Comparison of ENCODE assay signal across 29 mouse cellular contexts in the genomic region with DNA sequence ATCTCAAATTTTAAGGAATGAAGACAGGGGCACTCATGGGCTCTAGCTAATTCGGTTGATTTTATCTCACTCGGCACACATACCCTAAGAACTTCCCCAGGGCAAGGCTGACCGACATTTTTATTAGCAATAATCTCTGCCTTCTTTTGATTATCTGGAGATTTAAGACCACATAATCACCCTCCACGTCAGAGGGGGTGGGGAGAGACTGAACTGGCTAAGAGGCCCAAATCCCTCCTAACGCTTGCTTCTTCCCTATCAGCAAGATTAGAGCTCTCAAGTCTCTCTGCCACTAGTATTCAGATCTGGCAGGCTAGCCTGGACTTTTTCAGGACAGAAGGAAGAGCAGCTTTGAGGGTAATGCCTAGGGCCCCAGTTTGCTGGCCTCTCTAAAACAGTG. TPM values are rescaled to one million over a fixed set of nuclear protein-coding genes. Genes with fewer than 3 reads are reported as not detected.
A peak's percentile ranks its signal among the peaks of the same experiment; 100 is the strongest.
DNase-seq lines count a peak whose midpoint lies in the region; ATAC-seq and TF ChIP-seq lines count a peak whose summit lies in the region.
"Had no signal": no experiment of that assay in that cellular context is flagged by ENCODE, and none has a peak within 500 bp of the region (broad histone marks: within the 10 kb centered on the region; RNA-seq: fewer than 3 reads in every experiment).

A gene (plus strand): TSS at position 308 of the 400 bp plus-strand sequence.

- H3K27me3 ChIP-seq in kidney, embryonic 16.5 days (ENCODE audit: insufficient read depth, low read length): no peaks in the 10 kb centered on the region
- no peaks in the 10 kb centered on the region for H3K27me3 ChIP-seq in kidney, adult 2 months (replicated peaks; ENCODE audit: control insufficient read depth, insufficient read depth, low read length)
- H3K27me3 ChIP-seq in midbrain, embryonic 11.5 days (ENCODE audit: control insufficient read depth, insufficient read depth, low read length): no peaks in the 10 kb centered on the region
- no peaks in the 10 kb centered on the region for H3K27me3 ChIP-seq in midbrain, embryonic 14.5 days (ENCODE audit: control insufficient read depth, insufficient read depth, low read length)
- no peaks in the 10 kb centered on the region for H3K27me3 ChIP-seq in limb, embryonic 10.5 days (ENCODE audit: low read depth, poor library complexity, severe bottlenecking)
- H3K27me3 ChIP-seq: heart, embryonic 13.5 days; limb, embryonic 12.5 days; midbrain, embryonic 15.5 days; neural tube, embryonic 12.5 days had no signal

- ATAC-seq in kidney, embryonic 16.5 days (ENCODE audit: low FRiP score, low TSS enrichment): no peak
- no peak for ATAC-seq in midbrain, embryonic 11.5 days (ENCODE audit: low FRiP score)
- ATAC-seq in midbrain, embryonic 14.5 days (ENCODE audit: low FRiP score, low TSS enrichment): no peak
- ATAC-seq: forebrain, embryonic 14.5 days; inflammation-experienced regulatory T-cells, adult 6 months; midbrain, embryonic 15.5 days had no signal

- no peak for DNase-seq in kidney, adult 2 months
- peak; percentile 79 for DNase-seq in midbrain, embryonic 11.5 days (ENCODE audit: low spot score, missing footprints)
- DNase-seq in midbrain, embryonic 14.5 days: no peak
- DNase-seq in limb, embryonic 10.5 days (ENCODE audit: low spot score): no peak
- peak; percentile 75 for DNase-seq in retina, postnatal 7 days (ENCODE audit: low read depth, low spot score)
- DNase-seq in thymus, postnatal 14 days: no peak
- DNase-seq: adrenal gland, postnatal 14 days; cerebellum, adult 8-10 months; cerebellum, postnatal 36 days; embryo, embryonic 11 days; gastrocnemius, postnatal 10 days; kidney, postnatal 14 days; lung, adult 2 months; lung, postnatal 14 days; right cerebral cortex, postnatal 14 days; spleen, adult 18-20 months; thymus, postnatal 25 days had no signal

- 0 out of 2 replicates have a peak within 1 kb of the TSS, but pooled peaks have one; percentile 15 for H3K9ac ChIP-seq in kidney, embryonic 16.5 days (replicated peaks; ENCODE audit: low read length)
- H3K9ac ChIP-seq in midbrain, embryonic 11.5 days (ENCODE audit: low read length): no peak within 1 kb of the TSS
- H3K9ac ChIP-seq in midbrain, embryonic 14.5 days (replicated peaks; ENCODE audit: low read length): no peak within 1 kb of the TSS
- H3K9ac ChIP-seq: heart, embryonic 13.5 days; hindbrain, embryonic 14.5 days; limb, embryonic 12.5 days; midbrain, embryonic 15.5 days; neural tube, embryonic 12.5 days had no signal

- no peaks in the 10 kb centered on the region for H3K36me3 ChIP-seq in kidney, embryonic 16.5 days (ENCODE audit: insufficient read depth, low read length)
- H3K36me3 ChIP-seq in kidney, adult 2 months (ENCODE audit: control insufficient read depth, insufficient read depth, low read length): no peaks in the 10 kb centered on the region
- H3K36me3 ChIP-seq in midbrain, embryonic 11.5 days (ENCODE audit: control insufficient read depth, insufficient read depth, low read length): no peaks in the 10 kb centered on the region
- no peaks in the 10 kb centered on the region for H3K36me3 ChIP-seq in midbrain, embryonic 14.5 days (ENCODE audit: control insufficient read depth, insufficient read depth, low read length)
- no peaks in the 10 kb centered on the region for H3K36me3 ChIP-seq in limb, embryonic 10.5 days
- H3K36me3 ChIP-seq: heart, embryonic 13.5 days; limb, embryonic 12.5 days; midbrain, embryonic 15.5 days; neural tube, embryonic 12.5 days had no signal

- no peak for TF ChIP-seq POLR2A in kidney, adult 2 months (IDR thresholded peaks at IDR 0.05; ENCODE audit: low read depth, low read length)

- no peak for TF ChIP-seq CTCF in kidney, adult 2 months (conservative IDR thresholded peaks at IDR 0.05; ENCODE audit: insufficient read depth, insufficient read length, low read depth, low read length)

- no peak within 1 kb of the TSS for H3K4me3 ChIP-seq in kidney, embryonic 16.5 days (ENCODE audit: low read length)
- H3K4me3 ChIP-seq in kidney, adult 2 months (ENCODE audit: insufficient read depth, low read depth, low read length): no peak within 1 kb of the TSS
- H3K4me3 ChIP-seq in midbrain, embryonic 11.5 days (ENCODE audit: low read depth, low read length): no peak within 1 kb of the TSS
- H3K4me3 ChIP-seq in midbrain, embryonic 14.5 days (replicated peaks; ENCODE audit: low read depth, low read length): no peak within 1 kb of the TSS
- no peak within 1 kb of the TSS for H3K4me3 ChIP-seq in limb, embryonic 10.5 days
- H3K4me3 ChIP-seq: heart, embryonic 13.5 days; layer of hippocampus, adult 2 months; limb, embryonic 12.5 days; midbrain, embryonic 15.5 days; neural tube, embryonic 12.5 days had no signal

- 36% methylated on average over 5 of the region's 5 CpGs for WGBS in kidney, embryonic 16.5 days
- WGBS in kidney, adult 2 months: 60% methylated on average over 5 of the region's 5 CpGs
- 54% methylated on average over 5 of the region's 5 CpGs for WGBS in midbrain, embryonic 11.5 days
- WGBS in midbrain, embryonic 14.5 days: 41% methylated on average over 5 of the region's 5 CpGs
- WGBS in limb, embryonic 10.5 days: 35% methylated on average over 5 of the region's 5 CpGs

- peaks cover 5% of the 10 kb centered on the region; the same call in 1 of the 2 replicates for H3K4me1 ChIP-seq in kidney, embryonic 16.5 days (ENCODE audit: insufficient read depth, low read length)
- no peaks in the 10 kb centered on the region for H3K4me1 ChIP-seq in kidney, adult 2 months (ENCODE audit: control insufficient read depth, insufficient read depth, low read length)
- 0 out of 2 replicates have a peak, but pooled peaks cover 2% of the 10 kb centered on the region for H3K4me1 ChIP-seq in midbrain, embryonic 11.5 days (ENCODE audit: control insufficient read depth, insufficient read depth, low read length)
- H3K4me1 ChIP-seq in midbrain, embryonic 14.5 days (ENCODE audit: control insufficient read depth, insufficient read depth, low read length): no peaks in the 10 kb centered on the region
- peaks cover 14% of the 10 kb centered on the region for H3K4me1 ChIP-seq in limb, embryonic 10.5 days
- H3K4me1 ChIP-seq: midbrain, embryonic 15.5 days; neural tube, embryonic 12.5 days had no signal

- no peak within 1 kb of the TSS for H3K4me2 ChIP-seq in kidney, embryonic 16.5 days (replicated peaks; ENCODE audit: low read depth, low read length)
- H3K4me2 ChIP-seq in midbrain, embryonic 11.5 days: no peak within 1 kb of the TSS
- H3K4me2 ChIP-seq in midbrain, embryonic 14.5 days (ENCODE audit: low read length): no peak within 1 kb of the TSS
- H3K4me2 ChIP-seq: heart, embryonic 13.5 days; hindbrain, embryonic 14.5 days; limb, embryonic 12.5 days; liver, embryonic 11.5 days; midbrain, embryonic 15.5 days; neural tube, embryonic 12.5 days had no signal

- no peak within 1 kb of the TSS for H3K27ac ChIP-seq in kidney, embryonic 16.5 days (ENCODE audit: low read length)
- H3K27ac ChIP-seq in kidney, adult 2 months (ENCODE audit: insufficient read depth, low read depth, low read length): no peak within 1 kb of the TSS
- H3K27ac ChIP-seq in midbrain, embryonic 11.5 days (ENCODE audit: low read depth, low read length): no peak within 1 kb of the TSS
- no peak within 1 kb of the TSS for H3K27ac ChIP-seq in midbrain, embryonic 14.5 days (replicated peaks; ENCODE audit: low read depth, low read length)
- H3K27ac ChIP-seq in limb, embryonic 10.5 days: peak within 1 kb of the TSS; percentile 42; the same call in 1 of the 2 replicates
- H3K27ac ChIP-seq: heart, embryonic 13.5 days; hindbrain, embryonic 14.5 days; layer of hippocampus, adult 2 months; limb, embryonic 12.5 days; midbrain, embryonic 15.5 days; neural tube, embryonic 12.5 days had no signal

- H3K9me3 ChIP-seq in kidney, embryonic 16.5 days (ENCODE audit: low read length): no peaks in the 10 kb centered on the region
- no peaks in the 10 kb centered on the region for H3K9me3 ChIP-seq in midbrain, embryonic 11.5 days (ENCODE audit: control insufficient read depth, low read length)
- no peaks in the 10 kb centered on the region for H3K9me3 ChIP-seq in midbrain, embryonic 14.5 days (ENCODE audit: control insufficient read depth, low read length)
- H3K9me3 ChIP-seq in limb, embryonic 10.5 days (replicated peaks): no peaks in the 10 kb centered on the region
- H3K9me3 ChIP-seq: heart, embryonic 13.5 days; limb, embryonic 12.5 days; midbrain, embryonic 15.5 days; neural tube, embryonic 12.5 days had no signal

RNA-seq across cellular contexts. Expression of the gene that starts here (rescaled TPM):
- polyA plus RNA-seq in kidney, embryonic 16.5 days (2015; fragmentation: Nextera tagmentation; extraction: Ambion mirVana): 0.23 and 0.39 TPM in 2 replicates
- polyA plus RNA-seq in kidney, adult 2 months (2012; rRNA removed): 0.02 and 0.03 TPM in 2 replicates
- polyA plus RNA-seq in midbrain, embryonic 11.5 days (2014; fragmentation: Nextera tagmentation; extraction: Ambion mirVana): 0.19 and 0.29 TPM in 2 replicates
- 0.07 and 0.08 TPM in 2 replicates for polyA plus RNA-seq in midbrain, embryonic 14.5 days (2014; fragmentation: Nextera tagmentation; extraction: Ambion mirVana)
- polyA plus RNA-seq in limb, embryonic 10.5 days (2016; fragmentation: Nextera tagmentation; extraction: Ambion mirVana): 0.03 and 0.08 TPM in 2 replicates
- polyA plus RNA-seq: C2C12; embryonic facial prominence, embryonic 14.5 days; forebrain, embryonic 14.5 days; inflammation-experienced regulatory T-cells, adult 6 months; limb, embryonic 12.5 days had no signal

Comparison
In these comparisons a context has a peak if more than half of its experiments do, and no peak if none do; other contexts are left out.
1. Peak in DNase-seq in midbrain, embryonic 11.5 days; RNA of the gene not detected or under 1 TPM.